Mouse (Mus musculus) liver, embryonic 11.5 days (tissue): ENCODE measurements around the gene Gm7145. TPM values are rescaled to one million over a fixed set of nuclear protein-coding genes. Genes with fewer than 3 reads are reported as not detected.
"Not testable (repeated sequence)": the region's sequence is repeated elsewhere in the genome, so short reads cannot be mapped to it uniquely, and the experiment has no call there.

Experiments used
- ATAC-seq: fragments of 200-750 bp; cut with Nextera tagmentation; replicated peaks from 2 replicates; pipeline ENCODE4 v1.8.0; 2017; ENCODE audit warnings: moderate number of reproducible peaks, mild to moderate bottlenecking, moderate TSS enrichment, moderate library complexity; ENCODE audit not compliant: low FRiP score
- DNase-seq: peaks from one replicate; pipeline ENCODE4 v3.0.0-alpha.2; 2017; ENCODE audit warnings: low spot score
- H3K27ac ChIP-seq: fragments of 300-500 bp; sonication (generic); 2 replicates; pipeline ENCODE4 v1.5.1; 2014; ENCODE audit warnings: mild to moderate bottlenecking, low read depth, low read length, control low read depth
- H3K27me3 ChIP-seq: fragments of 300-500 bp; sonication (generic); replicated peaks from 2 replicates; pipeline ENCODE4 v1.6.1; 2014; ENCODE audit warnings: low read length, mixed read lengths; ENCODE audit not compliant: control insufficient read depth, insufficient read depth
- H3K36me3 ChIP-seq: fragments of 300-500 bp; sonication (generic); 2 replicates; pipeline ENCODE4 v1.6.1; 2014; ENCODE audit warnings: mild to moderate bottlenecking, low read length, moderate library complexity, mixed read lengths; ENCODE audit not compliant: control insufficient read depth, insufficient read depth
- H3K4me1 ChIP-seq: fragments of 300-500 bp; sonication (generic); replicated peaks from 2 replicates; pipeline ENCODE4 v1.6.1; 2014; ENCODE audit warnings: low read length, mixed read lengths; ENCODE audit not compliant: control insufficient read depth, insufficient read depth
- H3K4me2 ChIP-seq: fragments of 300-500 bp; sonication (generic); 2 replicates; pipeline ENCODE4 v1.6.1; 2014; ENCODE audit warnings: mild to moderate bottlenecking, control low read depth, moderate library complexity
- H3K4me3 ChIP-seq: fragments of 300-500 bp; sonication (generic); 2 replicates; pipeline ENCODE4 v1.5.1; 2014; ENCODE audit warnings: low read depth, low read length, control low read depth
- H3K9ac ChIP-seq: fragments of 300-500 bp; sonication (generic); 2 replicates; pipeline ENCODE4 v1.6.1; 2014; ENCODE audit warnings: low read depth, low read length, control low read depth
- H3K9me3 ChIP-seq: fragments of 300-500 bp; sonication (generic); 2 replicates; pipeline ENCODE4 v1.6.1; 2016; ENCODE audit warnings: low read length, inconsistent platforms, mixed read lengths; ENCODE audit not compliant: control insufficient read depth
- WGBS: fragments of 180-500 bp; shearing (Covaris S2); extraction: QIAGEN DNeasy Blood & Tissue Kit; methylation state at CpG from one replicate; pipeline ENCODE4 v1.1.7; 2014; 5-methylcytosine and 5-hydroxymethylcytosine counted together
- polyA plus RNA-seq: library from polyadenylated mRNA; unstranded; fragments of >200 nt; fragmentation: Nextera tagmentation; extraction: Ambion mirVana; gene quantifications from 2 replicates; pipeline ENCODE4 v1.2.1, GENCODE M21; 2014

Gene Gm7145
- not detected in 2 replicates for polyA plus RNA-seq

DNA sequence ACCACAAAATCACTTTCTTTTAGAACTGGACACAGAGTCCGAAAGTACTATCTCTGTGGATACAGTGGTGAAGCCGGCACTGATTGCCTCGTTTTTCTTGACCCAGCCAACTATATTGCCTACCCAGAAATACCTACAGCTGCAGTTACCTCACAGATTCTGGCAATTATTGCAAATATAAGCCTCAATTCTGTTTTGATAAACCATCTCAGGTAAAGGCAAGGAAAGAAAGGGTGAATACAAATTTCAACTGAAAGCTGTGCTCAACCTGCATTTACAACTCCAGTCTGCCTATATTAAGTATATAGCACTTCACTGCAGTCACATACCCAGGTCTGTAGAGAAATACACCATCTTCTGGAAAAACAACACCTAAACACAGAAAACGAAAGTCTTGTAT, at the start of gene Gm7145:
Gene Gm7145, plus strand, starts transcription at position 301 of the 400 bp plus-strand sequence.
- Histone ChIP-seq H3K27ac (no peak within 1 kb of the TSS), H3K27me3 (no peaks in the 10 kb centered on the region), H3K9me3 (no peaks in the 10 kb centered on the region), H3K4me1 (no peaks in the 10 kb centered on the region), H3K9ac (no peak within 1 kb of the TSS), H3K4me2 (no peak within 1 kb of the TSS), H3K4me3 (no peak within 1 kb of the TSS), H3K36me3 (no peaks in the 10 kb centered on the region)
- ATAC-seq, result no peak
- no peak for DNase-seq
- 67% methylated on average over 4 of the region's 4 CpGs for WGBS

DNA sequence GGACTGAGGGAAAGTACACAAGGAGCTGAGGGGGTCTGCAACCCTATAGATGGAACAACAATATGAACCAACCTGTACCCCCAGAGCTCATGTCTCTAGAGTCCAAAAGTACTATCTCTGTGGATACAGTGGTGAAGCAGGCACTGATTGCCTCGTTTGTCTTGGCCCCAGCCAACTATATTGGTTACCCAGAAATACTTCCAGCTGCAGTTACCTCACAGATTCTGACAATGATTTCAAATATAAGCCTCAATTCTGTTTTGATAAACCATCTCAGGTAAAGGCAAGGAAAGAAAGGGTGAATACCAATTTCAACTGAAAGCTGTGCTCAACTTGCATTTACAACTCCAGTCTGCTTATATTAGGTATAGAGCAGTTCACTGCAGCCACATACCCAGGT, 38.0 kb upstream of the Gm7145 start, which contains the start of gene Gm28168:
Gene Gm28168, plus strand, starts transcription at position 301 of the 400 bp plus-strand sequence.
- H3K9ac ChIP-seq, H3K4me2 ChIP-seq, H3K27me3 ChIP-seq, H3K27ac ChIP-seq, H3K9me3 ChIP-seq, DNase-seq, H3K4me3 ChIP-seq, H3K36me3 ChIP-seq, H3K4me1 ChIP-seq, ATAC-seq: not testable (repeated sequence)
- 50% methylated on average over 1 of the region's 1 CpGs for WGBS

DNA sequence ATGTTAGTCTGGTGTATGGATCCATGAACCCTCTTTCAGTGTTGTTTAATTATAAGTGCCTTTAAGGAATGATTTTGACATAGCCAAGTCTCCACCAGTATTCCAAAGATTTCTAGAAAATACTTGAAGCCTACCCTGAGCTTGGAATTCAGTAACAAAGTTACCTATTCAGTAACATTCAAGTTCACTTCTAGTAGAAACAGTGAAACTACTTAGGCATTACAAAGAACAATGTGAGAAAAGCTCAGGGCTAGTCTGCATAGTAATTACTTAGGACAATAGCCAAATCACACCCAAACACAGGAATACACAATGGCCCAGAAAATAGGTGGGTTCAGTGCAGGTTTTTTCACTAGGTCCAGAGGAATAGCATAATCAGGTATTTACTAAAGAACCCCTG, 38.1 kb downstream of the Gm7145 start:
- not testable (repeated sequence) for H3K27me3 ChIP-seq, H3K4me2 ChIP-seq, ATAC-seq, H3K4me1 ChIP-seq, H3K36me3 ChIP-seq, H3K27ac ChIP-seq, DNase-seq, H3K4me3 ChIP-seq, H3K9ac ChIP-seq, H3K9me3 ChIP-seq

DNA sequence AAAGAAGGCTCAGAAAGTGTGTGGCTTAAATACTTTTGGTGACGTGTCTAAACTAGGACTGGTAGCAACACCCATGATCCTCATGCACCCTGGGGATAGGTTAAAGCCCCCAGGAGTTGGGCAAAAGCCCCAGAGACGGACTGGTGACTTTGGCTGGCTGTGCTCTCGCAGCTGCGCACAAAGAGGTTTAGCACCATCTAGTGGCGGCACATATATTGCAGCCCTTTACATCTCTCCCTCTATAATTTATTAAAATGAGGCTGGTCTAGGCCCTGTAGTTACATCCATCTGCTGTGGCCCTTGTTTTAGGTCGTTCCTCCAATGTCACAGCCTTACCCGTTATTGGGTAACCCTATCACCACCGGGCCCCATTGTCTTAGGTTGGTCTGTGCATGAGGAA, 47.0 kb downstream of the Gm7145 start:
- H3K4me1 ChIP-seq, H3K27ac ChIP-seq, DNase-seq, H3K9me3 ChIP-seq, H3K9ac ChIP-seq, H3K4me3 ChIP-seq, H3K36me3 ChIP-seq, H3K27me3 ChIP-seq, ATAC-seq, H3K4me2 ChIP-seq: not testable (repeated sequence)
- WGBS, result 30% methylated on average over 8 of the region's 8 CpGs

Other genes starting within 250 kb of the Gm7145 start
- gene B020011L13Rik, start 184.8 kb upstream of the Gm7145 start, polyA plus RNA-seq, result not detected in 2 replicates
- gene Gm28360, start 135.9 kb upstream of the Gm7145 start, polyA plus RNA-seq, result not detected in 2 replicates
- gene Gm28168, start 37.9 kb upstream of the Gm7145 start, polyA plus RNA-seq, result not detected in 2 replicates
- gene Gm29106, start 210.6 kb downstream of the Gm7145 start, polyA plus RNA-seq, result 0.16 TPM in 1 of 2 replicates, not detected in the other